Mouse (Mus musculus) thymus, adult 2 months (tissue): Measurements from ENCODE around the gene Ccl28.

ENCODE experiments used
- CTCF ChIP-seq: fragments of 200-500 bp; IDR thresholded peaks from 2 replicates; pipeline ENCODE4 v1.5.1; 2012; ENCODE audit warnings: mild to moderate bottlenecking, control low read depth, low read length, moderate library complexity, borderline replicate concordance; ENCODE audit not compliant: control insufficient read depth, poor library complexity, insufficient read depth; ENCODE audit errors: extremely low read depth
- POLR2A ChIP-seq: fragments of 200-500 bp; IDR thresholded peaks from 2 replicates; pipeline ENCODE4 v1.6.1; 2012; ENCODE audit warnings: mild to moderate bottlenecking, low read length, control low read depth, moderate library complexity; ENCODE audit not compliant: control insufficient read depth, poor library complexity, insufficient read depth; ENCODE audit errors: extremely low read depth

- TF ChIP-seq POLR2A (no peak), CTCF (no peak)
Measured at GRCm38 (mm10) chr13:119619735-119620134, 3.9 kb upstream of the Ccl28 start.
